Mouse (Mus musculus) midbrain, embryonic 11.5 days (tissue): ENCODE results near the gene Twnk. TPM values are rescaled to one million over a fixed set of nuclear protein-coding genes. Genes with fewer than 3 reads are reported as not detected.

Source experiments
- ATAC-seq: fragments of 200-750 bp; cut with Nextera tagmentation; 2 replicates; pipeline ENCODE4 v1.8.0; 2017; ENCODE audit warnings: moderate TSS enrichment, moderate library complexity; ENCODE audit not compliant: low FRiP score
- DNase-seq: peaks from one replicate; pipeline ENCODE4 v3.0.0; 2015; ENCODE audit warnings: low spot score; ENCODE audit errors: missing footprints
- H3K27ac ChIP-seq: fragments of 300-500 bp; sonication (generic); 2 replicates; pipeline ENCODE4 v1.5.1; 2014; ENCODE audit warnings: low read depth, low read length
- H3K27me3 ChIP-seq: fragments of 300-500 bp; sonication (generic); 2 replicates; pipeline ENCODE4 v1.6.1; 2014; ENCODE audit warnings: mild to moderate bottlenecking, low read length, moderate library complexity, mixed read lengths; ENCODE audit not compliant: control insufficient read depth, insufficient read depth
- H3K36me3 ChIP-seq: fragments of 300-500 bp; sonication (generic); 2 replicates; pipeline ENCODE4 v1.6.1; 2014; ENCODE audit warnings: mild to moderate bottlenecking, low read length, moderate library complexity, mixed read lengths; ENCODE audit not compliant: control insufficient read depth, insufficient read depth
- H3K4me1 ChIP-seq: fragments of 300-500 bp; sonication (generic); 2 replicates; pipeline ENCODE4 v1.6.1; 2014; ENCODE audit warnings: low read length; ENCODE audit not compliant: control insufficient read depth, insufficient read depth
- H3K4me2 ChIP-seq: fragments of 300-500 bp; sonication (generic); 2 replicates; pipeline ENCODE4 v1.6.1; 2014; ENCODE audit warnings: mild to moderate bottlenecking, moderate library complexity
- H3K4me3 ChIP-seq: fragments of 300-500 bp; sonication (generic); 2 replicates; pipeline ENCODE4 v1.5.1; 2014; ENCODE audit warnings: low read depth, low read length
- H3K9ac ChIP-seq: fragments of 300-500 bp; sonication (generic); 2 replicates; pipeline ENCODE4 v1.6.1; 2014; ENCODE audit warnings: low read length
- H3K9me3 ChIP-seq: fragments of 300-500 bp; sonication (generic); 2 replicates; pipeline ENCODE4 v1.6.1; 2016; ENCODE audit warnings: low read length; ENCODE audit not compliant: control insufficient read depth
- WGBS: fragments of 180-500 bp; shearing (Covaris S2); extraction: QIAGEN DNeasy Blood & Tissue Kit; methylation state at CpG from one replicate; pipeline ENCODE4 v1.1.7; 2014; 5-methylcytosine and 5-hydroxymethylcytosine counted together
- polyA plus RNA-seq: library from polyadenylated mRNA; unstranded; fragments of >200 nt; fragmentation: Nextera tagmentation; extraction: Ambion mirVana; gene quantifications from 2 replicates; pipeline ENCODE4 v1.2.1, GENCODE M21; 2014

The Twnk gene
- polyA plus RNA-seq, 1 experiment from 2014 or later = 14.2 TPM

GRCm38 (mm10) chr19:45047417-45047934 is 42.0 kb downstream of the Twnk start, which contains the start of gene Sfxn3:
Sfxn3 (plus strand) TSS chr19:45047503.
- Histone ChIP-seq H3K9me3 (no peaks in the 10 kb centered on the region), H3K36me3 (no peaks in the 10 kb centered on the region), H3K27me3 (peaks cover 19% of the 10 kb centered on the region), H3K9ac (peak within 1 kb of the TSS; percentile 73), H3K27ac (no peak within 1 kb of the TSS; the same call in 1 of the 2 replicates), H3K4me3 (peak within 1 kb of the TSS; percentile 46), H3K4me2 (peak within 1 kb of the TSS; percentile 79), H3K4me1 (peaks cover 21% of the 10 kb centered on the region)
- WGBS = under 1% methylated on average over 26 of the region's 26 CpGs
- DNase-seq (peak; percentile 98), ATAC-seq (peak; percentile 83)

- Histone ChIP-seq H3K4me1 (peaks cover 21% of the 10 kb centered on the region), H3K9ac (peak overlapping the region; percentile 73), H3K9me3 (no peaks in the 10 kb centered on the region), H3K27me3 (peaks cover 19% of the 10 kb centered on the region), H3K4me3 (peak overlapping the region; percentile 46), H3K36me3 (no peaks in the 10 kb centered on the region), H3K27ac (no peak overlapping the region; the same call in 1 of the 2 replicates), H3K4me2 (peak overlapping the region; percentile 79)
- ATAC-seq (no peak; the same call in none of the 2 replicates), DNase-seq (no peak)
- WGBS = 67% methylated on average over 11 of the region's 11 CpGs
Measured at GRCm38 (mm10) chr19:45047935-45048643, 42.6 kb downstream of the Twnk start.

GRCm38 (mm10) chr19:45048644-45049365 is 43.3 kb downstream of the Twnk start:
- no peaks in the 10 kb centered on the region for H3K9me3 ChIP-seq
- peak overlapping the region; percentile 79 for H3K4me2 ChIP-seq
- H3K4me3 ChIP-seq = no peak overlapping the region
- peaks cover 19% of the 10 kb centered on the region for H3K27me3 ChIP-seq
- ATAC-seq (no peak), DNase-seq (no peak)
- peaks cover 21% of the 10 kb centered on the region for H3K4me1 ChIP-seq
- H3K36me3 ChIP-seq = no peaks in the 10 kb centered on the region
- H3K27ac ChIP-seq = no peak overlapping the region
- H3K9ac ChIP-seq = peak overlapping the region; percentile 73; the same call in 1 of the 2 replicates
- 80% methylated on average over 12 of the region's 12 CpGs for WGBS

GRCm38 (mm10) chr19:45049523-45049922 is 44.1 kb downstream of the Twnk start:
- Histone ChIP-seq H3K36me3 (no peaks in the 10 kb centered on the region), H3K27ac (no peak overlapping the region), H3K9me3 (no peaks in the 10 kb centered on the region), H3K4me1 (peaks cover 21% of the 10 kb centered on the region), H3K27me3 (peaks cover 18% of the 10 kb centered on the region), H3K9ac (no peak overlapping the region), H3K4me3 (no peak overlapping the region), H3K4me2 (no peak overlapping the region)
- 84% methylated on average over 9 of the region's 9 CpGs for WGBS
- ATAC-seq (no peak), DNase-seq (no peak)

- no peaks in the 10 kb centered on the region for H3K36me3 ChIP-seq
- 81% methylated on average over 8 of the region's 8 CpGs for WGBS
- H3K27ac ChIP-seq = no peak overlapping the region
- no peak overlapping the region for H3K4me2 ChIP-seq
- no peak for DNase-seq
- no peaks in the 10 kb centered on the region for H3K27me3 ChIP-seq
- no peak overlapping the region for H3K9ac ChIP-seq
- no peaks in the 10 kb centered on the region for H3K9me3 ChIP-seq
- ATAC-seq = no peak
- no peak overlapping the region for H3K4me3 ChIP-seq
- peaks cover 11% of the 10 kb centered on the region for H3K4me1 ChIP-seq
Measured at GRCm38 (mm10) chr19:45053451-45053850, 48.0 kb downstream of the Twnk start.

- no peak overlapping the region for H3K27ac ChIP-seq
- H3K4me2 ChIP-seq = no peak overlapping the region
- no peak for DNase-seq
- no peak overlapping the region for H3K4me3 ChIP-seq
- H3K9me3 ChIP-seq = no peaks in the 10 kb centered on the region
- peaks cover 15% of the 10 kb centered on the region for H3K4me1 ChIP-seq
- no peak for ATAC-seq
- 89% methylated on average over 6 of the region's 6 CpGs for WGBS
- no peaks in the 10 kb centered on the region for H3K27me3 ChIP-seq
- H3K9ac ChIP-seq = no peak overlapping the region
- H3K36me3 ChIP-seq = no peaks in the 10 kb centered on the region
Measured at GRCm38 (mm10) chr19:45054892-45055690, 49.6 kb downstream of the Twnk start.

GRCm38 (mm10) chr19:45056364-45056763 is 50.9 kb downstream of the Twnk start:
- Histone ChIP-seq H3K36me3 (no peaks in the 10 kb centered on the region), H3K4me3 (no peak overlapping the region), H3K9me3 (no peaks in the 10 kb centered on the region), H3K4me1 (peaks cover 15% of the 10 kb centered on the region), H3K4me2 (no peak overlapping the region), H3K9ac (no peak overlapping the region), H3K27ac (no peak overlapping the region), H3K27me3 (no peaks in the 10 kb centered on the region)
- WGBS = 52% methylated on average over 4 of the region's 4 CpGs
- ATAC-seq (no peak), DNase-seq (no peak)

DNA sequence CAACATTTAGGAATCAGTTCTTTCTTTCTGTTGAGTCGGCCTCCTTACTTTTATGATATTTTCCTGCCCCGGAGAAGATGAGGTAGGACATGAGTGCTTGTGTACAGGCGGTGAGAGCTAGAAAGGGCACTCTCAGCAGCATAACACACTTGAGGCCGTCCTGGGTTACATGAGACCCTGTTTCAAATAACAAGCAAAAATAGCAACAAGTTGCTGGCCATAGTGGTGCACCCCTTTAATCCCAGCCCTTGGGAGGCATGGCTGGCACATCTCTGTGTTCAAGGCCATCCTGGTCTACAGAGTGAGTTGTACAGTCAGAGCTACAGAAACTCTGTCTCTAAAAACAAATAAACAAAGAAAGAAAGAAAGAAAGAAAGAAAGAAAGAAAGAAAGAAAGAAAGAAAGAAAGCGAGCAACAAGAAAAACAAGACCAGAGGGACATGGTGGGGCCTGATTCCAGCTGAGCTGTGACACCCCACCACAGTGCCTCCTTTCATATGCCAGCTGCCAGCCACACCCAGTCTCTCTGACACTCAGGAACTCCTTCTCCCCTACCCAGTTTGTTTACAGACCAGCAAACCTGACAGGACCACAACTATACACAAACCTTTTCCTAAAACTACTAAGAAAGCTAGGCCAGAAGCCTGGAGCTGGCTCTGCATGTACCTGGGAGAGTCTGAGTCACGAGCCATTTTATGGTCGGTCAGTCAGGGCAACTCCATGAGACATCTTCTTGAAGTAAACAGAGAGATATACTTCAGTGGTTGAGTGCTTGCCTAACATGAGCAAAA is 51.6 kb downstream of the Twnk start:
- Histone ChIP-seq H3K27ac (no peak overlapping the region; the same call in 1 of the 2 replicates), H3K4me1 (peaks cover 15% of the 10 kb centered on the region), H3K4me3 (no peak overlapping the region; the same call in 1 of the 2 replicates), H3K27me3 (no peaks in the 10 kb centered on the region), H3K9me3 (no peaks in the 10 kb centered on the region), H3K36me3 (no peaks in the 10 kb centered on the region), H3K4me2 (peak overlapping the region; percentile 50), H3K9ac (peak overlapping the region; percentile 64)
- no peak for DNase-seq
- WGBS = 83% methylated on average over 7 of the region's 7 CpGs
- no peak for ATAC-seq
